Mouse (Mus musculus) thymus, postnatal 10 days (tissue): ENCODE results near the gene Mxd4.

Experiments
- DNase-seq, 2 experiments: peaks; one replicate each; pipeline ENCODE4 v3.0.0; 2021; ENCODE audit warnings: low spot score in 2 of 2

Gene Mxd4

GRCm38 (mm10) chr5:34187601-34188316 lies at the start of gene Mxd4:
Gene Mxd4, minus strand, starts transcription at chr5:34187720.
- peak; percentile 97 to 99 for DNase-seq

GRCm38 (mm10) chr5:34235898-34236420 lies 48.4 kb upstream of the Mxd4 start:
- peak; percentile 72 to 91 for DNase-seq

- no peak for DNase-seq
Measured at GRCm38 (mm10) chr5:34235056-34235455, 47.5 kb upstream of the Mxd4 start.

GRCm38 (mm10) chr5:34233221-34233515 lies 45.6 kb upstream of the Mxd4 start:
- no peak for DNase-seq

GRCm38 (mm10) chr5:34232481-34233220 lies 45.1 kb upstream of the Mxd4 start:
- peak; percentile 62 to 66 for DNase-seq

- DNase-seq = peak in 1 of 2 experiments; percentile 51
Measured at GRCm38 (mm10) chr5:34231901-34232300, 44.4 kb upstream of the Mxd4 start.

GRCm38 (mm10) chr5:34230599-34231485 lies 43.3 kb upstream of the Mxd4 start:
- no peak for DNase-seq

GRCm38 (mm10) chr5:34229503-34229902 lies 42.0 kb upstream of the Mxd4 start:
- DNase-seq = no peak

GRCm38 (mm10) chr5:34225516-34225915 lies 38.0 kb upstream of the Mxd4 start:
- no peak for DNase-seq

GRCm38 (mm10) chr5:34224515-34224914 lies 37.0 kb upstream of the Mxd4 start:
- DNase-seq = no peak

GRCm38 (mm10) chr5:34220001-34220400 lies 32.5 kb upstream of the Mxd4 start:
- no peak for DNase-seq

- no peak for DNase-seq
Measured at GRCm38 (mm10) chr5:34218672-34219071, 31.2 kb upstream of the Mxd4 start.

- no peak for DNase-seq
Measured at GRCm38 (mm10) chr5:34217756-34218155, 30.2 kb upstream of the Mxd4 start.

GRCm38 (mm10) chr5:34216025-34216424 lies 28.5 kb upstream of the Mxd4 start:
- DNase-seq = no peak

GRCm38 (mm10) chr5:34213659-34214058 lies 26.1 kb upstream of the Mxd4 start:
- DNase-seq = no peak

GRCm38 (mm10) chr5:34210279-34210678 lies 22.8 kb upstream of the Mxd4 start:
- DNase-seq = peak; percentile 77 to 92

- DNase-seq = peak; percentile 74 to 75
Measured at GRCm38 (mm10) chr5:34207503-34207902, 20.0 kb upstream of the Mxd4 start.

GRCm38 (mm10) chr5:34205788-34206187 lies 18.3 kb upstream of the Mxd4 start:
- DNase-seq = no peak

- no peak for DNase-seq
Measured at GRCm38 (mm10) chr5:34204911-34205310, 17.4 kb upstream of the Mxd4 start.

- DNase-seq = no peak
Measured at GRCm38 (mm10) chr5:34202006-34202405, 14.5 kb upstream of the Mxd4 start.

GRCm38 (mm10) chr5:34201396-34201795 lies 13.9 kb upstream of the Mxd4 start:
- no peak for DNase-seq

GRCm38 (mm10) chr5:34198615-34199014 lies 11.1 kb upstream of the Mxd4 start:
- DNase-seq = no peak
